Mouse (Mus musculus) kidney, adult 2 months (tissue): ENCODE results near the gene Syne1.

Experiments
- CTCF ChIP-seq: fragments of 200-500 bp; conservative IDR thresholded peaks from 2 replicates; pipeline ENCODE4 v1.5.1; 2011; ENCODE audit warnings: low read depth, mild to moderate bottlenecking, control low read depth, low read length, moderate library complexity, mixed read lengths; ENCODE audit not compliant: insufficient read depth, insufficient read length
- POLR2A ChIP-seq: fragments of 200-500 bp; IDR thresholded peaks from one replicate; pipeline ENCODE4 v1.6.1; 2011; ENCODE audit warnings: low read depth, low read length, control low read depth

GRCm38 (mm10) chr10:5527634-5528033 lies 23.6 kb downstream of the Syne1 start:
- no peak for TF ChIP-seq POLR2A
- TF ChIP-seq CTCF, result no peak
